Mouse (Mus musculus): ENCODE results near the gene Serpina3g.

DNA sequence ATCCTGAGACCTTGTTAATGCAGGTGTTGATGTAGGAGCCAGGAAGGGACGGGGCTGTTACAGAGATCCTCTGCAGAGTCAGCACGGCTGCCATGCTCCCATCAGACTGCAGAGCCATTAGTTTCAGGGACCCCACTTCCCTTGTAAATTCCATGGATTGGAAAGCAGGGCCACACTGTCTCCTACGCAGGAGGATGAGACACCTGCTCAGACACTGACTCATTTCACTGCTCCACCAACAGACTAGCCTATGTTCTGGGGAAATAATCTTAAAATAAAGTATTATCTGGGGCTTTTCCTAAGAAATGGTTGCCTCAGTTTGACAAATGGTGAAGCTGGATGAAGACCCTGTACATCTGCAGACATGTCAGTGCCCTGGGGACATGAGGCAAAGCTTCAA lies 12.2 kb downstream of the Serpina3g start:
- TF ChIP-seq CTCF (conservative IDR thresholded peaks at IDR 0.05; ENCODE audit: low read length): no peak
- no peak for TF ChIP-seq NANOG (IDR thresholded peaks at IDR 0.05; ENCODE audit: borderline replicate concordance, low read length)
- no peak for TF ChIP-seq POU5F1 (IDR thresholded peaks at IDR 0.05; ENCODE audit: borderline replicate concordance, low read length)
